Mouse (Mus musculus) bone marrow macrophage, adult 2 months (primary cell): ENCODE measurements around the gene Apoa2.

Experiments
- CTCF ChIP-seq: IDR thresholded peaks from 2 replicates; pipeline ENCODE4 v1.5.1; 2012; ENCODE audit warnings: low read depth, mild to moderate bottlenecking, low read length, moderate library complexity
- POLR2A ChIP-seq: IDR thresholded peaks from 2 replicates; pipeline ENCODE4 v1.6.1; 2012; ENCODE audit warnings: mild to moderate bottlenecking, low read depth, low read length, borderline replicate concordance

DNA sequence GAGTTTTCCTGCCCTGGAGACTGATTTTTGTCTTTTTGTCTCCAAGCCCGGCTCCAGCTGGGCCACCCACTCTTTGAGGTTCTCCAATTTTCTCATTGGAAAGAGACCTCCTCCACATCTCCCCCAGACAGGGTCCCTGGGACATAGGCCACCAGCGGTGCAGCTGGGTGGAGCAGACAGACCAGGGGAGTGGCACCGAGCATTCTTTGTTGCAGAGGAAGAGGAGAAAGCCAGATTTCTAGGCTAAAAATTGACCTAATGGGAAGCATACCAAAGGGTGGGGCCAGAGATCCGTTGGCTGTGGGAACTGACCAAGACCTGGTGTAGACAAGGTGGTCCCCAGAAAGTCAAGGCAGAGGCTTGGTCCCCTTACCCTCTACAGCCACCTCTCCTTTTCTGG lies 23.1 kb downstream of the Apoa2 start:
- TF ChIP-seq POLR2A (no peak), CTCF (no peak)
